Mouse (Mus musculus) limb, embryonic 11.5 days (tissue): ENCODE results near the gene Supt5. TPM values are rescaled to one million over a fixed set of nuclear protein-coding genes. Genes with fewer than 3 reads are reported as not detected.

Experiments
- ATAC-seq: fragments of 200-750 bp; cut with Nextera tagmentation; 2 replicates; pipeline ENCODE4 v1.8.0; 2017; ENCODE audit warnings: low read depth; ENCODE audit not compliant: insufficient number of reproducible peaks, low FRiP score, low TSS enrichment
- DNase-seq: peaks from one replicate; pipeline ENCODE4 v3.0.0-alpha.2; 2015; ENCODE audit warnings: low spot score
- H3K27ac ChIP-seq: fragments of 300-500 bp; sonication (generic); replicated peaks from 2 replicates; pipeline ENCODE4 v1.5.1; 2014; ENCODE audit warnings: low read depth, mild to moderate bottlenecking, low read length
- H3K27me3 ChIP-seq: fragments of 300-500 bp; sonication (generic); 2 replicates; pipeline ENCODE4 v1.6.1; 2014; ENCODE audit warnings: mild to moderate bottlenecking, low read length, mixed read lengths; ENCODE audit not compliant: control insufficient read depth, insufficient read depth
- H3K36me3 ChIP-seq: fragments of 300-500 bp; sonication (generic); 2 replicates; pipeline ENCODE4 v1.6.1; 2014; ENCODE audit warnings: mild to moderate bottlenecking, low read length, moderate library complexity, mixed read lengths; ENCODE audit not compliant: control insufficient read depth, insufficient read depth
- H3K4me1 ChIP-seq: fragments of 300-500 bp; sonication (generic); 2 replicates; pipeline ENCODE4 v1.6.1; 2014; ENCODE audit warnings: low read length, mixed read lengths; ENCODE audit not compliant: control insufficient read depth, insufficient read depth
- H3K4me2 ChIP-seq: fragments of 300-500 bp; sonication (generic); 2 replicates; pipeline ENCODE4 v1.6.1; 2014; ENCODE audit warnings: low read depth, mild to moderate bottlenecking, moderate library complexity; ENCODE audit not compliant: severe bottlenecking
- H3K4me3 ChIP-seq: fragments of 300-500 bp; sonication (generic); 2 replicates; pipeline ENCODE4 v1.5.1; 2014; ENCODE audit warnings: low read depth, low read length
- H3K9ac ChIP-seq: fragments of 300-500 bp; sonication (generic); 2 replicates; pipeline ENCODE4 v1.6.1; 2014; ENCODE audit warnings: mild to moderate bottlenecking, low read length
- H3K9me3 ChIP-seq: fragments of 300-500 bp; sonication (generic); 2 replicates; pipeline ENCODE4 v1.6.1; 2016; ENCODE audit warnings: low read length; ENCODE audit not compliant: control insufficient read depth
- WGBS: fragments of 180-500 bp; shearing (Covaris S2); extraction: QIAGEN DNeasy Blood & Tissue Kit; methylation state at CpG from one replicate; pipeline ENCODE4 v1.1.7; 2014; 5-methylcytosine and 5-hydroxymethylcytosine counted together
- polyA plus RNA-seq: library from polyadenylated mRNA; unstranded; fragments of >200 nt; fragmentation: Nextera tagmentation; extraction: Ambion mirVana; gene quantifications from 2 replicates; pipeline ENCODE4 v1.2.1, GENCODE M21; 2014

Supt5 gene
- polyA plus RNA-seq, 1 experiment from 2014 or later = 89.0 TPM

GRCm38 (mm10) chr7:28371514-28371989 lies 33.0 kb upstream of the Supt5 start:
- Histone ChIP-seq H3K36me3 (peaks cover 12% of the 10 kb centered on the region; the same call in 1 of the 2 replicates), H3K9ac (peak overlapping the region; percentile 96), H3K4me2 (peak overlapping the region; percentile 95), H3K9me3 (no peaks in the 10 kb centered on the region), H3K27ac (peak overlapping the region; percentile 94), H3K4me3 (peak overlapping the region; percentile 81), H3K4me1 (peaks cover 15% of the 10 kb centered on the region), H3K27me3 (no peaks in the 10 kb centered on the region)
- ATAC-seq = no peak
- WGBS = 1% methylated on average over 43 of the region's 43 CpGs
- peak; percentile 80 for DNase-seq

GRCm38 (mm10) chr7:28370977-28371513 lies 32.5 kb upstream of the Supt5 start:
- DNase-seq (no peak), ATAC-seq (no peak)
- Histone ChIP-seq H3K9ac (peak overlapping the region; percentile 96), H3K4me3 (peak overlapping the region; percentile 81), H3K36me3 (peaks cover 14% of the 10 kb centered on the region; the same call in 1 of the 2 replicates), H3K9me3 (no peaks in the 10 kb centered on the region), H3K27ac (peak overlapping the region; percentile 94; the same call in 1 of the 2 replicates), H3K4me1 (peaks cover 11% of the 10 kb centered on the region), H3K27me3 (no peaks in the 10 kb centered on the region), H3K4me2 (peak overlapping the region; percentile 95)
- 7% methylated on average over 11 of the region's 11 CpGs for WGBS

GRCm38 (mm10) chr7:28370051-28370450 lies 31.5 kb upstream of the Supt5 start:
- H3K4me1 ChIP-seq = peaks cover 11% of the 10 kb centered on the region
- peak overlapping the region; percentile 95 for H3K4me2 ChIP-seq
- H3K4me3 ChIP-seq = peak overlapping the region; percentile 81; the same call in 1 of the 2 replicates
- H3K27ac ChIP-seq = no peak overlapping the region
- ATAC-seq (no peak), DNase-seq (no peak)
- no peaks in the 10 kb centered on the region for H3K9me3 ChIP-seq
- H3K27me3 ChIP-seq = no peaks in the 10 kb centered on the region
- WGBS = 94% methylated on average over 14 of the region's 14 CpGs
- H3K36me3 ChIP-seq = peaks cover 16% of the 10 kb centered on the region
- H3K9ac ChIP-seq = no peak overlapping the region

- no peak overlapping the region for H3K4me3 ChIP-seq
- H3K4me2 ChIP-seq = no peak overlapping the region
- ATAC-seq = no peak
- no peak for DNase-seq
- peaks cover 26% of the 10 kb centered on the region for H3K36me3 ChIP-seq
- H3K9ac ChIP-seq = no peak overlapping the region
- 92% methylated on average over 16 of the region's 16 CpGs for WGBS
- no peaks in the 10 kb centered on the region for H3K9me3 ChIP-seq
- peaks cover 11% of the 10 kb centered on the region for H3K4me1 ChIP-seq
- H3K27ac ChIP-seq = no peak overlapping the region
- H3K27me3 ChIP-seq = no peaks in the 10 kb centered on the region
These were observed 29.9 kb upstream of the Supt5 start for GRCm38 (mm10) chr7:28368276-28368920.

- H3K27me3 ChIP-seq = no peaks in the 10 kb centered on the region
- H3K27ac ChIP-seq = no peak overlapping the region
- peaks cover 11% of the 10 kb centered on the region for H3K4me1 ChIP-seq
- no peak overlapping the region for H3K9ac ChIP-seq
- peaks cover 31% of the 10 kb centered on the region for H3K36me3 ChIP-seq
- H3K4me3 ChIP-seq = no peak overlapping the region
- ATAC-seq = no peak
- WGBS = 92% methylated on average over 16 of the region's 16 CpGs
- H3K9me3 ChIP-seq = no peaks in the 10 kb centered on the region
- no peak overlapping the region for H3K4me2 ChIP-seq
- no peak for DNase-seq
These were observed 29.2 kb upstream of the Supt5 start for GRCm38 (mm10) chr7:28367663-28368275.

- Histone ChIP-seq H3K4me2 (no peak overlapping the region), H3K36me3 (peaks cover 55% of the 10 kb centered on the region), H3K9me3 (no peaks in the 10 kb centered on the region), H3K9ac (no peak overlapping the region), H3K4me1 (peaks cover 3% of the 10 kb centered on the region), H3K27me3 (no peaks in the 10 kb centered on the region), H3K4me3 (no peak overlapping the region), H3K27ac (no peak overlapping the region)
- DNase-seq (no peak), ATAC-seq (no peak)
- 91% methylated on average over 16 of the region's 16 CpGs for WGBS
These were observed 24.0 kb upstream of the Supt5 start for GRCm38 (mm10) chr7:28362441-28363060.

GRCm38 (mm10) chr7:28361647-28362341 lies 23.2 kb upstream of the Supt5 start:
- WGBS = 97% methylated on average over 19 of the region's 20 CpGs
- Histone ChIP-seq H3K4me1 (peaks cover 9% of the 10 kb centered on the region), H3K4me2 (no peak overlapping the region), H3K9me3 (no peaks in the 10 kb centered on the region), H3K27me3 (no peaks in the 10 kb centered on the region), H3K36me3 (peaks cover 50% of the 10 kb centered on the region), H3K4me3 (no peak overlapping the region), H3K9ac (no peak overlapping the region), H3K27ac (no peak overlapping the region)
- DNase-seq = no peak
- no peak for ATAC-seq

GRCm38 (mm10) chr7:28360291-28360690 lies 21.7 kb upstream of the Supt5 start:
- Histone ChIP-seq H3K4me1 (peaks cover 9% of the 10 kb centered on the region), H3K27ac (no peak overlapping the region), H3K9me3 (no peaks in the 10 kb centered on the region), H3K27me3 (no peaks in the 10 kb centered on the region), H3K4me3 (no peak overlapping the region), H3K9ac (no peak overlapping the region), H3K36me3 (peaks cover 46% of the 10 kb centered on the region), H3K4me2 (no peak overlapping the region)
- no peak for ATAC-seq
- 97% methylated on average over 6 of the region's 6 CpGs for WGBS
- no peak for DNase-seq
